Mouse (Mus musculus) neural tube, embryonic 10.5 days (tissue): Measurements from ENCODE around the gene Selenov.

ENCODE experiments used
- DNase-seq: peaks from one replicate; pipeline ENCODE4 v3.0.0-alpha.2; 2017; ENCODE audit warnings: low spot score; ENCODE audit errors: extremely low spot score

Selenov gene

GRCm38 (mm10) chr7:28290638-28291590, at the start of gene Selenov:
Gene Selenov, minus strand, starts transcription at chr7:28291186.
- DNase-seq, result peak; percentile 60

DNA sequence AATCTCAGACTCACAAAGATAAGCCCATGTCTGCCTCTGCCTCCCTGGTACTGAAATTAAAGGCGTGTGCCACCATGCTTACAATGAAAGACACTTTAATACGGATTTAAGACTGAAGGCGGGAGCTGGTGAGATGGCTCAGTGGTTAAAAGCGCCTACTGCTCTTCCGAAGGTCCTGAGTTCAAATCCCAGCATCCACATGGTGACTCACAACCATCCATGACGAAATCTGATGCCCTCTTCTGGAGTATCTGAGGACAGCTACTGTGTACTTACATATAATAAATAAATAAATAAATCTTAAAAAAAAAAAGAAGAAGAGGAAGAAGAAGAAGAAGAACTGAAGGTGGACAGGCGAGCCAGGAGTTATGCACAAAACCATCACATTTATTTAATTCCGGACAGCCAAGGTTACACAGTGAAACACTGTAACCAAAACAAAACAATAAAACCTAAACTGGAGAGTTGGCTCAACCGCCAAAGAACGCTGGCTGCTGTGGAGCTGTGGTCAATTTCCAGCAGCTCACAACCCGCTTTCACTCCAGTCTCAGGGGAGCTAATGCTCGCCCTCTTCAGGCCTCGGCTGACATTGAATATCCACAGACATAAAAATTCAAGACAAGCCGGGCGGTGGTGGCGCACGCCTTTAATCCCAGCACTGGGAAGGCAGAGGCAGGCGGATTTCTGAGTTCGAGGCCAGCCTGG, 48.4 kb upstream of the Selenov start:
- no peak for DNase-seq

GRCm38 (mm10) chr7:28338108-28338998, 47.4 kb upstream of the Selenov start, which contains the start of gene Supt5:
Gene Supt5, minus strand, starts transcription at chr7:28338746.
- DNase-seq, result peak; percentile 96

- no peak for DNase-seq
Observed at GRCm38 (mm10) chr7:28335471-28335870, 44.5 kb upstream of the Selenov start.

DNA sequence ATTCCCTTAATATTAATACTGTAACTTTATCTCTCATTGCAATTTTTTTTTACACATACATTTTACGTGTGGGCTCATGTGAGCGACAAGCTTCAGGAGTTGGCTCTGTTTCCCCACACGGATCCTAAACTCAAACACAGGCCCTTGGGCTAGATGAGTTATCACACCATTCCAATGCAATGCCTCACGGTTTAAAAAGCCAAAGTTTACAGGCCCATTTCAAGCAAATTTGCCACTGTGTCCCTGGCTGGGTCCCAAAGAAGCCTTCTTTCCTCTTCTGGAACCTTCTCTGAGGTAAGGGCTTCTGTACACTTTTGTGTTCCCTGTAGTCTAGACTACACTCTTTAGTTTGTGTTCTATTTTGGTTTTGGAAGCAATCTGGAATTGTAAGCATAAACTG, 43.5 kb upstream of the Selenov start:
- DNase-seq, result no peak

DNA sequence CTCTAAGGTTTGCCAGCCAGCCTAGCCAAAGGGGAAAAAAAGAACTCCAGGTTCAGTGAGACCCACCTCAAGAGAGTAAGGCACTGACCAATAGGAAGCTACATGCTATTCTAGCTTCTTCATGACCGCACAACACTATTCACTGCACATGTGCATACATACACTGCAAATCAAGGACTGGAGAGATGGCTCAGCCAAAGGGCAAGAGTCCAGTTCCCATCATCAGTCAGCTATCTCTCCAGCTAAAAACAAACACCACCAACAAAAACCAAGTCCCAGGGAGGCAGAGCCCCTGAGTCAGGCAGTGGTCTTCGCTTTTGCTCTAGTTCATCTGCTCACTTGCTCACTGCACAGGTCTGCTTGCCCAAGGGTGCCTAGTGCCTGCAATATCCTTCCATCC, 37.3 kb upstream of the Selenov start:
- no peak for DNase-seq

DNA sequence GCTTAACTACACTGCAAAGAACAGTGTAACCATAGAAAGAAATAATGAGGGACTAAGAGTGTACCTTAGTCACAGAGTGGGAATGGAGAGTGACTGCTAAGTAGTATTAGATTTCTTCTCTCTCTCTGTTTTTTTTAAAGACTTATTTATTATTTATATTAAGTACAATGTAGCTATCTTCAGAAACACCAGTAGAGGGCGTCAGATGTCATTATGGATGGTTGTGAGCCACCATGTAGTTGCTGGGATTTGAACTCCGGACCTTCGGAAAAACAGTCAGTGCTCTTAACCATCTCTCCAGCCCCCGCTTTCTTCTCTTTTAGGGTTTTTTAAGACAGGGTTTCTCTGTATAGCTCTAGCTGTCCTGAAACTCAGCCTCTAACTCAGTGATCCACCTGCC, 35.5 kb upstream of the Selenov start:
- DNase-seq, result no peak

DNA sequence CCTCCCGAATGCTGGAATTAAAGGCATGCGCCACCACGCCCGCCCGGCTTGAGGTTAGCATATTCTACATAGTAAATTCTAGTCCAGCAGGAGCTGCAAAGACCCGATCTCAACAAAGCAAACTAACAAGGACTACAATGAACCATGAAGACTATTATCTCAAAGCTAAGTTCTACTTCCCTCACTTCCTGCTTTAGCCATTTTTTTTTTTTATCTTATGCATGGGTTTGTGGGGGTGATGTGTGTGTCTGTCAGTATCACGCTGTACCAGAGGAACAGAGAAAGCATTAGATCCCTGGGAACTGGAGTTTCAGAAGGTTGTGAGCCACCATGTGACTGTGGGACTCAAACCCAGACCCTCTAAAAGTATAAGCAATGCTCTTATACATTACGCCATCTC, 34.3 kb upstream of the Selenov start:
- DNase-seq, result no peak

GRCm38 (mm10) chr7:28321974-28322720, 31.2 kb upstream of the Selenov start:
- DNase-seq, result no peak

GRCm38 (mm10) chr7:28318714-28319113, 27.7 kb upstream of the Selenov start:
- no peak for DNase-seq

GRCm38 (mm10) chr7:28318036-28318435, 27.1 kb upstream of the Selenov start:
- DNase-seq, result no peak

- peak; percentile 94 for DNase-seq
Observed at GRCm38 (mm10) chr7:28311926-28312543, 21.0 kb upstream of the Selenov start, which contains the start of gene Timm50. Gene Timm50, minus strand, starts transcription at chr7:28312072.

GRCm38 (mm10) chr7:28311151-28311925, 20.4 kb upstream of the Selenov start:
- peak; percentile 31 for DNase-seq

DNA sequence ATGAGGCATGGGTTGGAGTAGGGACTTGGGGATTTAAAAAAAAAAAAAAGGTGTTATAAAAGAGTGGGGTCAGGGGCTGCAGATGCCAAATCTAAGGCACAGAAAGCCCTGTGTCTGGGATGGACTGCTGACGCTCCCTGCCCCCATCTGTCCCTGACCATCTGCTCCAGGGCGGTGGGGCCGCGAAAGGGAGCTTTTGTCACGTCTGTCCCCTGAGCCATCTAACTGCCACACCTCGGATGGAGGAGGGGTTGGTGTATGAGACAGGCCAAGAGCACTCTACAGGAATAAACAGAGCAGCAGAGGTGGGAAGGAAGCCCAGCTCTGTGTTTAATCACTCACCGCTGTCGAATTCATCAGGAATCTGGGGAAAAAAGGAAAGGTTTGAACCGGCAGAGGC, 18.8 kb upstream of the Selenov start:
- DNase-seq, result peak; percentile 30

DNA sequence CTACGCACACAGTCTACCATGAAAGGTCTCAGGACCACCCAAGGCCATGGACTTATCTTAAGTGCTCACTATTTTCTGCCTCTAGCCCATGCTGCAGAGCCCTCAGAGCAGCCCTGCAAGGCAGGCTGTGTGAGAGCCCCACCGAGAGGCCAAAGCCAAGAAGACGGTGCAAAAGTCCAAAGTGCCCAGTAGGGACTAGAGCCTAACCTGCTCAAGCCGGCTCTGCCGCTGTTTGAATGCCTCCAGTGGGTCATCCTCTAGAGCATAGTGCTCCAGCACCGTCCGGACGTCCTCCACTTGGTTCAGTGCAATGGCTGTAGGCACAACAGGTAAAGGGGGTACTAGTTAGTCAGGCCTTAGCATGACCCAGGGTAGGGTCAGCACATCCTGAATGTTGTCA, 15.2 kb upstream of the Selenov start:
- no peak for DNase-seq

- no peak for DNase-seq
Observed at GRCm38 (mm10) chr7:28305641-28306040, 14.7 kb upstream of the Selenov start.

- DNase-seq, result peak; percentile 80
Observed at GRCm38 (mm10) chr7:28301616-28302433, 10.8 kb upstream of the Selenov start, which contains the start of gene Dll3. Gene Dll3, minus strand, starts transcription at chr7:28302238.
